Mouse (Mus musculus) embryo, embryonic 10.5 days (tissue): Measurements from ENCODE around the gene Sema3f.

Source experiments
- DNase-seq: peaks from one replicate; pipeline ENCODE4 v3.0.0-alpha.2; 2015; ENCODE audit warnings: low spot score

Sema3f gene

DNA sequence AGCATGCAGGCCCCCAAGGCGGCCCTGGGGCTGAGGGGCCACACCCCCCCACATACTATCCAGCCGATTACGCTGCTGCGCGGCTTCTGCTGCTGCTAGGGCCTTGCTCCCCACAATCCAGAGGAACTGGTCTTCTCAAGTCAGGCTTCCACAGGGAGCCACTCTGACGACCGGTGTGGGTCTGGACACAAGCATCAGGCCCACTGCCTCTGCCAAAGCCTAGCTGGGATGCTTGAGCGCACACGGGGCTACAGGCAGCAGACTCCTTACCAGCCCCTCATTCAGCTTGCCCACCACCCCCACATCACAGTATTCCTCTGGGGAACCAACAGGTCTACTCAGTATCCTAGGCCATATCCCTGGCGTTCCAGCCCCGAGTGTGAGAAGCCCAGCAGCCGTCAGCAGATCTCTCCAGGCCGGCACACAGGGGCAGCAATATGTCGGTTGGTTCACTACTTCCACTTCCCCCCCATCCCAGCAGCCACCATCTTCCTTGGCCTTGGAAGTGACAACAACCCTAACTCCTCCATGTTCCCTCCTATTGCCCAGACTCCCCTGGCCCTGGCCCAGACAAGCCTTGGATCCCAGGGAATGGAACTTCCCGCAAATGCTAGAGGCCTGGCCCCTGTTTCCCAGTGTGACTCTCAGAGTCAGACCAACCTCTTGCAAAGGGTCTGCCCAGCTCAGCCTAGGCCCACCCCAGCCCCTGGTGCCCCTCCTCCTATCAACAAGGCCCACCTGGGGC, 76.4 kb downstream of the Sema3f start:
- DNase-seq = no peak

DNA sequence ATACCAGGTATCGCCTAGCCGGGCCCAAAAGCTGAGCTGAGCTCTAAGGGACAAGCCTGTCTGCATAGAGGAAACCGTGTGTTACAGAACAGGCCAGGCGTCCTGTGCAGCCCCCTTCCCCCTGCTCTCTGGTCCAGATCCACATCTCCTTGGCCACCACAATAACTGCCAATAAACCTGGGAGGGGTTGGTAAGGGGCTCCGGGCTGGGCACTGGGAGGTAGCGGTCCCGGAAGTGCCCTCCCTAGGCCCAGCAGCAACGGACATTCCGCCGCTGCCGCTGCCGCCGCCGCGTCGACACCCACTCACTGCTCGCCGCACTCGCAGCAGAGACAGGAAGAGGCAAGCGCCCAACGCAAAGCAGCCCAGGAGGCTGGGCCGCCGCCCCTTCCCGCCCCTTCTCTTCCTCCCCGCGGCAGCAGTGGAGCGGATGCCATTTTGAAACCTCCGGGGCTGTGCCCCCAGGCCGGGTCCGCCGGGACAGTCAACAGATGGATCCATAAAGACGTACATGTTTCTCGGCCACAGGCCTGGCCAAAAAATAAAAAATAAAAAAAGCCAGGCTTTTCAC, 77.1 kb downstream of the Sema3f start:
- peak; percentile 81 for DNase-seq

DNA sequence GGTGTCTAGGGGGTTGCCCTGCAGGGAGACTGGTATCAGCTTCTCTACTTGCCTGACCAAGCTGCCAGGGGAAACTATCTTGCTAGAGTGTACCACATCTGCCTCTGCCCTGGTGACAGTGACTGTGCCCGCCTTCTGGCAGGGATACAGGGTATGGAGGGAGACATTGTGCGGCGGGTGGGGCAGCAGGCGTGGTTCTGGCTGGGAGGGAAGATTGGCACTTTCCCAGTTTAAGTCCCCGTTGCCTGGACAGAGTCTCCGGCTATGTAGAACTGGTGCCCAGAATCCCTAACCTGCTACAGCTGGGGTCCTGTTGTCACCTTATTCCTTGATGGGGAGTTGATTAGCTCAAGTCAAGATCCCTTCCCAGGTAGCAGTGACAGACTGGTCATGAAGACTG, 77.8 kb downstream of the Sema3f start:
- DNase-seq = no peak

DNA sequence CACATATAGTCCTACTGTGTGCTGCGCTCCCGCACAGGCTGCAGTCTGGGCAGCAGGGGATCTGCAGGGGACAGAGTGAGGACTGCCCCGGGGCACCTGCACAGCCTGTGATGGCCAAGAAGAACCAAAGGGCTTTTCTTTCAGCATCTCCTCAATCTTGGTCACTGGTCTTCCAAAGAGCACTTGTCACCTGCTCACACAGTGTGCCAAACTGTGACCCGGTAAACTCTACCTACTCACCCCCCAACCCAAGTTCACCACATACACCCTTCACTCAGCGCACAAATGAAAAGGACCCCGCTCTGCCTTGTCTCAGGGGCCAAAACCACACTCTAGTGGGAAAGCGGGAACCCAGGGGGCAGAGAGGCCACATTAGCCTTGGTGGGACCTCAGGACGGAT, 78.4 kb downstream of the Sema3f start:
- no peak for DNase-seq
